In the genomic region with DNA sequence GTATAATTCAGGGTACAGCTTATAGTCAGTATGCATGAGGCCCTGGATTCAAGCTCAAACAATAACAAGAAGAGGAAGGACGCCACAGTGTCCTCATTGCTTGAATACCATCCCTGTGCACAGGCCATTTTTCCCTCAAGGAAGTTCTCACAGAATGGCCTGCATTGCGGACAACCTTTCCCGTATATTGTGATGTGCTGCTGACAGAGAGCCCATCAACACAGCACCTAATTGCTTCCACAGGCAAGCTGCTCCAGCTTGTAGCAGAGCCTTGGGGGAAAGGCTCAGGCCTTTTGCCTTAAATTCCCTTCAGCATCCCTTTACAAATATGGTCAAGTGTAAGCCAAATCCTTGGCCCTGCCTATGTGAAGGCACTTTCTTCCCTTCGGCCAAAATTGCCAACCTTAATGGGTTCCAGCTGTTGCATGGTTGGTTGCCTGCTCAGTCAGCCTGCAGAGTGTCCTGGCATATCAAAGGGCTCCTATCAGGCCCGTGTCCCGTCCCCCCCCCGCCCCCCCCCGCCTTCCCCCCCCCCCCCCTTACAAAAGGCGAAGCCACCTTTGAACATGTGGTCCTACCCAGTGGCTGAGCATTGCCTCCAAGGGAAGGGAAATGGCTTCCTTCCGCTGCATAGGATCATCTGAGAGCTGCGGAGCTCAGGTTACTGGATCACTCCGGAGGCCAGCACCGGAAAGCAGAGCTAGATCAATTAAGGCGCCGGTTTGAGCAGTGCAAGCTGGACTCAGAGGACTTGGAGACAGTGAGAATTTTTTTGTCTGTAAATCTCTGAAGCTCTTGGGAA, we compare ENCODE assay signal across 9 mouse cellular contexts.
A peak's percentile ranks its signal among the peaks of the same experiment; 100 is the strongest.
DNase-seq lines count a peak whose midpoint lies in the region; ATAC-seq lines count a peak whose summit lies in the region.
"Had no signal": no experiment of that assay in that cellular context is flagged by ENCODE, and none has a peak within 500 bp of the region (broad histone marks: within the 10 kb centered on the region; RNA-seq: fewer than 3 reads in every experiment).

No protein-coding gene starts in this region.

- no peak overlapping the region for H3K9ac ChIP-seq in embryonic facial prominence, embryonic 14.5 days (ENCODE audit: low read depth, low read length)
- H3K9ac ChIP-seq in kidney, embryonic 15.5 days, result no peak overlapping the region
- H3K9ac ChIP-seq in stomach, embryonic 16.5 days (ENCODE audit: low read length), result no peak overlapping the region
- H3K9ac ChIP-seq: liver, embryonic 13.5 days had no signal

- H3K4me2 ChIP-seq in embryonic facial prominence, embryonic 14.5 days (ENCODE audit: low read depth, low read length), result peak overlapping the region; percentile 44
- peak overlapping the region; percentile 47 for H3K4me2 ChIP-seq in kidney, embryonic 15.5 days
- H3K4me2 ChIP-seq in stomach, embryonic 16.5 days (ENCODE audit: low read depth, low read length), result peak overlapping the region; percentile 17; the same call in 1 of the 2 replicates
- H3K4me2 ChIP-seq: liver, embryonic 13.5 days had no signal

- WGBS in embryonic facial prominence, embryonic 14.5 days, result 17% methylated on average over 10 of the region's 15 CpGs
- WGBS in kidney, embryonic 15.5 days, result 13% methylated on average over 14 of the region's 15 CpGs
- WGBS in stomach, embryonic 16.5 days, result 30% methylated on average over 14 of the region's 15 CpGs

- H3K27ac ChIP-seq in embryonic facial prominence, embryonic 14.5 days (replicated peaks; ENCODE audit: low read depth, low read length), result peak overlapping the region; percentile 66
- peak overlapping the region; percentile 82 for H3K27ac ChIP-seq in kidney, embryonic 15.5 days
- H3K27ac ChIP-seq in stomach, embryonic 16.5 days (ENCODE audit: low read length), result no peak overlapping the region
- H3K27ac ChIP-seq: liver, embryonic 13.5 days had no signal

- H3K36me3 ChIP-seq in embryonic facial prominence, embryonic 14.5 days (ENCODE audit: control insufficient read depth, insufficient read depth, low read length), result no peaks in the 10 kb centered on the region
- H3K36me3 ChIP-seq in kidney, embryonic 15.5 days, result no peaks in the 10 kb centered on the region
- H3K36me3 ChIP-seq in stomach, embryonic 16.5 days (ENCODE audit: control insufficient read depth, insufficient read depth, low read length), result no peaks in the 10 kb centered on the region
- H3K36me3 ChIP-seq: liver, embryonic 13.5 days had no signal

- intact Hi-C loops in left cerebral cortex, postnatal 14 days (cut with DNase I), result no loop called here

- H3K27me3 ChIP-seq in embryonic facial prominence, embryonic 14.5 days (replicated peaks; ENCODE audit: control insufficient read depth, insufficient read depth, low read length), result no peaks in the 10 kb centered on the region
- no peaks in the 10 kb centered on the region for H3K27me3 ChIP-seq in kidney, embryonic 15.5 days
- no peaks in the 10 kb centered on the region for H3K27me3 ChIP-seq in stomach, embryonic 16.5 days (ENCODE audit: control insufficient read depth, insufficient read depth, low read length)
- H3K27me3 ChIP-seq: liver, embryonic 13.5 days had no signal

- H3K4me1 ChIP-seq in embryonic facial prominence, embryonic 14.5 days (ENCODE audit: control insufficient read depth, insufficient read depth, low read length), result peaks cover 13% of the 10 kb centered on the region
- peaks cover 15% of the 10 kb centered on the region for H3K4me1 ChIP-seq in kidney, embryonic 15.5 days
- no peaks in the 10 kb centered on the region for H3K4me1 ChIP-seq in stomach, embryonic 16.5 days (ENCODE audit: control insufficient read depth, insufficient read depth, low read length)
- H3K4me1 ChIP-seq: liver, embryonic 13.5 days had no signal

- DNase-seq in lung, postnatal 10 days, result peak; percentile 16
- no peak for DNase-seq in lung, postnatal 36 days
- peak; percentile 87 for DNase-seq in embryonic facial prominence, embryonic 14.5 days (ENCODE audit: low spot score)
- DNase-seq in left cerebral cortex, postnatal 14 days (ENCODE audit: low spot score in 2 of 2), result no peak
- DNase-seq: cerebellum, postnatal 14 days; liver, embryonic 13.5 days had no signal

- H3K4me3 ChIP-seq in embryonic facial prominence, embryonic 14.5 days (ENCODE audit: low read depth, low read length), result no peak overlapping the region
- peak overlapping the region; percentile 19; the same call in 1 of the 2 replicates for H3K4me3 ChIP-seq in kidney, embryonic 15.5 days (replicated peaks)
- no peak overlapping the region for H3K4me3 ChIP-seq in stomach, embryonic 16.5 days (replicated peaks; ENCODE audit: low read length)
- H3K4me3 ChIP-seq: liver, embryonic 13.5 days had no signal

- no peaks in the 10 kb centered on the region for H3K9me3 ChIP-seq in embryonic facial prominence, embryonic 14.5 days (ENCODE audit: control insufficient read depth, low read length)
- H3K9me3 ChIP-seq in kidney, embryonic 15.5 days (replicated peaks), result no peaks in the 10 kb centered on the region
- H3K9me3 ChIP-seq in stomach, embryonic 16.5 days (replicated peaks; ENCODE audit: control insufficient read depth, low read length), result no peaks in the 10 kb centered on the region
- H3K9me3 ChIP-seq: liver, embryonic 13.5 days had no signal

- ATAC-seq in embryonic facial prominence, embryonic 14.5 days (ENCODE audit: low read depth), result peak; percentile 92
- ATAC-seq in kidney, embryonic 15.5 days (replicated peaks; ENCODE audit: low FRiP score), result peak; percentile 97
- peak; percentile 85; the same call in 1 of the 2 replicates for ATAC-seq in stomach, embryonic 16.5 days (ENCODE audit: insufficient read depth, low FRiP score)
- ATAC-seq in activated CD4-positive, CD25-positive, alpha-beta regulatory T cell, adult 4 months, result no peak

Comparison
In these comparisons a context has a peak if more than half of its experiments do, and no peak if none do; other contexts are left out.
1. DNase-seq: peak in lung, postnatal 10 days (single experiment) and embryonic facial prominence, embryonic 14.5 days (single experiment); none in lung, postnatal 36 days (single experiment) and left cerebral cortex, postnatal 14 days (0 of 2).
2. Peak in every context shown above with its lines, with median percentiles within 50 percentile points of each other: H3K4me2 ChIP-seq.